Mouse (Mus musculus): ENCODE data around the gene Tdrd9.

GRCm38 (mm10) chr12:112033409-112033975 is 62.1 kb downstream of the Tdrd9 start:
- no peak for TF ChIP-seq CTCF (IDR thresholded peaks at IDR 0.05; ENCODE audit: borderline replicate concordance, insufficient read depth, low read length)
- no peak for TF ChIP-seq POLR2A (IDR thresholded peaks at IDR 0.05; ENCODE audit: low read depth, low read length)

Measured in embryonic fibroblast, embryonic 13.5 days (primary cell).